Mouse (Mus musculus) Muller cell, postnatal 12 days (primary cell): ENCODE measurements around the gene Fgfr2.

Experiments used
- DNase-seq: peaks from one replicate; pipeline ENCODE4 v3.0.0-alpha.2; 2015; ENCODE audit errors: inconsistent ontology term

Gene Fgfr2

GRCm38 (mm10) chr7:132304424-132305085 is 818.6 kb downstream of the Fgfr2 start:
- no peak for DNase-seq

GRCm38 (mm10) chr7:132303988-132304387 is 819.2 kb downstream of the Fgfr2 start:
- no peak for DNase-seq

GRCm38 (mm10) chr7:132302508-132303241 is 820.5 kb downstream of the Fgfr2 start:
- DNase-seq: peak; percentile 7

- no peak for DNase-seq
These were observed 823.4 kb downstream of the Fgfr2 start for GRCm38 (mm10) chr7:132299661-132300210.

GRCm38 (mm10) chr7:132298412-132298990 is 824.6 kb downstream of the Fgfr2 start:
- no peak for DNase-seq

- DNase-seq: no peak
These were observed 826.3 kb downstream of the Fgfr2 start for GRCm38 (mm10) chr7:132296661-132297443.

- no peak for DNase-seq
These were observed 827.0 kb downstream of the Fgfr2 start for GRCm38 (mm10) chr7:132296132-132296531.

GRCm38 (mm10) chr7:132287340-132287664 is 835.8 kb downstream of the Fgfr2 start:
- no peak for DNase-seq

GRCm38 (mm10) chr7:132286630-132287339 is 836.4 kb downstream of the Fgfr2 start:
- DNase-seq: no peak

- no peak for DNase-seq
These were observed 838.4 kb downstream of the Fgfr2 start for GRCm38 (mm10) chr7:132284795-132285194.

- DNase-seq: no peak
These were observed 839.0 kb downstream of the Fgfr2 start for GRCm38 (mm10) chr7:132284048-132284737.

GRCm38 (mm10) chr7:132282576-132282975 is 840.6 kb downstream of the Fgfr2 start:
- DNase-seq: no peak

GRCm38 (mm10) chr7:132282161-132282560 is 841.0 kb downstream of the Fgfr2 start:
- no peak for DNase-seq

- DNase-seq: no peak
These were observed 841.4 kb downstream of the Fgfr2 start for GRCm38 (mm10) chr7:132281753-132282152.

- no peak for DNase-seq
These were observed 844.5 kb downstream of the Fgfr2 start for GRCm38 (mm10) chr7:132278658-132279057.

- DNase-seq: no peak
These were observed 846.9 kb downstream of the Fgfr2 start for GRCm38 (mm10) chr7:132276287-132276686.

- no peak for DNase-seq
These were observed 849.2 kb downstream of the Fgfr2 start for GRCm38 (mm10) chr7:132273741-132274513.

- no peak for DNase-seq
These were observed 850.2 kb downstream of the Fgfr2 start for GRCm38 (mm10) chr7:132272984-132273383.

- DNase-seq: no peak
These were observed 852.8 kb downstream of the Fgfr2 start for GRCm38 (mm10) chr7:132270364-132270763.

- DNase-seq: no peak
These were observed 853.5 kb downstream of the Fgfr2 start for GRCm38 (mm10) chr7:132269661-132270060.
